Mouse (Mus musculus) C2C12 (cell line): ENCODE measurements around the gene Ccl4.

Source experiments
- CEBPB ChIP-seq: IDR thresholded peaks from one replicate; pipeline ENCODE4 v1.6.1; 2011; ENCODE audit warnings: low read depth, mild to moderate bottlenecking, control low read depth, moderate library complexity
- CTCF ChIP-seq: IDR thresholded peaks from one replicate; pipeline ENCODE4 v1.5.1; 2011; ENCODE audit not compliant: control insufficient read depth, insufficient read depth, insufficient read length
- FOSL1 ChIP-seq: IDR thresholded peaks from one replicate; pipeline ENCODE4 v1.8.0; 2011; ENCODE audit warnings: mild to moderate bottlenecking, low read length; ENCODE audit not compliant: poor library complexity, insufficient read depth, severe bottlenecking
- MAX ChIP-seq: IDR thresholded peaks from one replicate; pipeline ENCODE4 v1.6.1; 2011; ENCODE audit warnings: mild to moderate bottlenecking, control low read depth
- MYOG ChIP-seq: IDR thresholded peaks from one replicate; pipeline ENCODE4 v1.6.1; 2011; ENCODE audit not compliant: control insufficient read depth, insufficient read length; ENCODE audit errors: extremely low read depth
- USF1 ChIP-seq: IDR thresholded peaks from one replicate; pipeline ENCODE4 v1.6.1; 2011; ENCODE audit warnings: low read depth, mild to moderate bottlenecking, control low read depth, moderate library complexity

GRCm38 (mm10) chr11:83646356-83647149 is 15.8 kb upstream of the Ccl4 start:
- TF ChIP-seq FOSL1 (no peak), CTCF (no peak), USF1 (no peak), MAX (no peak), MYOG (no peak), CEBPB (no peak)
